Mouse (Mus musculus) adipocyte (in vitro differentiated cells): Measurements from ENCODE around the gene Kif21a.

Experiments
- DNase-seq: peaks from one replicate; pipeline ENCODE4 v3.0.0-alpha.2; 2016; ENCODE audit warnings: low spot score

Gene Kif21a

DNA sequence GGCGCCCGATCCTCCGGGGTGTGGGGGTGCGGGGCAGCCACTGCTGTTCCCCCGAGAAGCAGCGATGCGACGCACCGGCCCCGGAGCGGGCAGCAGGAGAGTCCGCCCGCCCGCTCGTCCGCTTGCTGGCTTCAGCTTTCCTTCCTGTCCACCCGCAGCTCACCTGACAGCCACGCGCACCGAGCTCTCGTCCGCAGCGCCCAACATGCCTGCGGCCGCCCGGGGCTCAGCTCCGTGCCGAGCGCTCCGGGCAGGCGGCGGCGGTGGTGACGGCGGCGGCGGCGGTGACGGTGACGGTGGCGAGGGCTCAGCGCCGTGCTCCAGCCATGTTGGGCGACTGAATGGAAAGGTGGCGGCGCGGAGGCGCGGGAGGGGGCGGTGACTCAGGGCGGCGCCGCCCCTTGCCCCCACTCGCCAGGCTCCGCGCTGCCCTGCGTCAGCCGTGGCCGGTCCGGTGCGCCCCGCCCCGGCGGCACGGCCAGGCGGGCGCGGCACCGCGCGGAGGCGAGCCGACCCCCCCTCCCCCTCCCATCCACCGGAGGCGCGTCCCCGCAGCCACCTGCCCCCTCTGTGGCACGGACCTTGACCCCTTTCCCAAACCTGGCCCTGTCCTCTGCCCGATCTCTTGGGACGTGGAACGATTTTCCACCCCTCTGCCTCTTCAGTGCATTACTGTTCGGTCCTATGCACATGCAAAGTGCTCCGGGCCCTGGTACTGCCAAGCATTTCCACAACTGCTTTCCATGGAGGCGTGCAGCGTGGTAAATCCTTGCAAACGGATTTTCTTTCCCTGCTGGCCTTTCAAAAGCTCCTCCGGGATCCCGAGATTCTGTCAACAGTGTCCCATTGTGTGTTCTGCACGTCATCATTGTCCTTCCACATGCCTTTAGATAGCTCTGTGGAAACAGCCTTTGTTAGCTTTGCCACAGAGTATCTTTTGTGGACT, at the start of gene Kif21a:
TSS of gene Kif21a (minus strand) at position 453 of the 946 bp plus-strand sequence.
- DNase-seq = peak; percentile 58

GRCm38 (mm10) chr15:91096606-91097005, 46.9 kb upstream of the Kif21a start:
- no peak for DNase-seq

DNA sequence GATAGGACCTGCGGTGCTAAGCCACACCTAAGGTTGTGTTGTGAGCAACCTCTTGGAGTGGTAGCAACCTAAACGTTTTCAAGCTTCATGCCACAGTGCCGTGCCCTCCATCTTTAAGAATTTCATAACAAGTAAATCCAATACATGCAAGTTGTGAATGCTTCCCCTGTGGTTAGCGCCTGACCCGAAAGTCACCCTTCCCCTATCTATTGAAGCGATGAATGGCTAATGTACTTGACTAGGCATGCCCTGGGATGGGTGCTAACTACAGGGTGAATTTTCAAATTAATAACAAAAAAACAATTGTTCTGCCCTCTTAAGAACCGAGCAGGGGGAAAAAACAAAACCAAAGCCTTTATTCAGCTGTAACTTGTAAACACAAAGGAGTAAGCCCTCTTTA, 39.7 kb upstream of the Kif21a start:
- no peak for DNase-seq

GRCm38 (mm10) chr15:91088071-91088470, 38.3 kb upstream of the Kif21a start:
- no peak for DNase-seq

DNA sequence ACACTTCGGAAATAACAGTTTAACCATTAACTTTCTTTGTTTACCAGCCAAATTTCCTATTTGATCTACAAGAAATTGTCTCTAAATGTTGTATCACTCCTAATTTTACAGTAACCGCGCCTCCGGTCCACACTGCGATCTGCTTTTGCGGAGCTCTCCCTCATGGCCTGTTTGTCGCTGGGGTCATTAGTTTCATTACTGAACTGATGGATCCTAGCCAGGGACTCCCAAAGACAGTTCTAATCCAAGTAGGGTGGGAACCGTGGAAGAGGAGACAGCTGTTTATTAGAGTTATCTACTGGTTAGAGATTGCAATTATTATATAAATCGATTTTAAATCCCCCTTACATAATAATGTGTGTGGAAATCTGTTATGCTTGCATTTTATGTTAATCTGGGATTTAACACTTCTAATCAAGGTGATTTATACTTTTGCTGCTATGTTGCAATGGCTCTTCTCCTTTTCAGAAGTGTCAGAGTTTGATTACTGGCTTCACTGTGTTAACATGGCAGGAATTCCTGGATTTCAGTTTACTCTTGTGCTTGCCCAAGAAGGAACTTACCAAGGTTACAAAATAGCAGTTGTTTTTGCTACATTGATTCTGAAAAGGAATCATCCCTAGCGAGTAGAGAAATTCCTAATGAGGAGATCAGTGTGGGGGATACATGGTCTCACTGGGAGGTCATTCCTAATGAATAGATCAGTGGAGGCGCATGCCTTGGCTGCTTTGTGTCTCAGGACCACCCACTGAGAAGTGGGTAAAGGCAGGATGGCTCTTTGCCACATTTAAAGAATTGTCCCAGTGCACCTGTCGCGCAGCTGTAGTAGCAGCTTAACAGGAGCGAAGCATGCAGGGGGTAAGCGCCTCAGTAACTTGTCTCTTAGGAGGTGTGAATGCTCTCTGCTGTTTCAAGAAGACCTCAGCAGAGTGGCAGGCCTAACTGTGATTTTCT, 28.0 kb upstream of the Kif21a start:
- no peak for DNase-seq

DNA sequence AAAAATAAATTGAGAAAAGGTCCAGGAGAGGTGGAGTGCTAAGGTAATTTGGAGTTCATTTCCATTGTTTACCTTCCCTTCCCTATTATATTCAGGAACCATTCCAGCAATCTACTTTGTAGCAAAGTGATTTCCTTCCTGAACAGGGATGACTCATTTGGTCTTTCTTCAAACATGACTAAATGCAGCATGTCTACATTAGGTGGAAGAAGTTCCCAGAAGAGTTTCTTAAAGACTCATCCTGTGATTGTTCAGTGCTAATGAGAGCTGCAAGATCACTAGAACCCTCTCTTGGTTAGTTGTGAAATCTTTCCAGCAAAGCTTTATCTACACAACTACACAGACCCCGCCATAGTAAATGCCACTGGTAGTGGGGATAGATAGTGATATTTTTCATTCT, 22.7 kb upstream of the Kif21a start:
- DNase-seq = no peak

DNA sequence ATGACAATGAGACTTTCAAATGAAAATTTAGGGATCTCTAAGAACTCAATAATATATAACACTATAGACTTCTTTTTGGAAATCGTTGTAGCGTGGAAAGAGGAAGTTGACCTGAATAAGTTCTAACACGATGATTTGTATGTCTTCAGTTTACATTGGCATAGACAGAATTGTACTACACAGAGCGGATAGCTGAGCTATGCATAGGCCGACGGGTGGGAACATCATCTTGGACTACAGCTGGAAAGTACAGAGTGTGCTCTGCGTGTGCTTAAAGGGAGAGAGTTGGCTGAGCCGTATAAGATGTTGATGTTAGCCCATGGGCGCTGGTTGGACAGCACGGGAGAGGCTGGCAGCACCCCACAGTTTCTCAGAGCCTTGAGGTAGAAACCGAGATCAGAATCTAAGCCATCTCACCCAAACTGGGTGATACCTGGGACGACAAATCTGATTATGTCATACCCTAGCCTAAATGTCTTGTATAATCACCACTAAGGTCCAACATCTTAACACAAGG, 14.6 kb upstream of the Kif21a start:
- no peak for DNase-seq

DNA sequence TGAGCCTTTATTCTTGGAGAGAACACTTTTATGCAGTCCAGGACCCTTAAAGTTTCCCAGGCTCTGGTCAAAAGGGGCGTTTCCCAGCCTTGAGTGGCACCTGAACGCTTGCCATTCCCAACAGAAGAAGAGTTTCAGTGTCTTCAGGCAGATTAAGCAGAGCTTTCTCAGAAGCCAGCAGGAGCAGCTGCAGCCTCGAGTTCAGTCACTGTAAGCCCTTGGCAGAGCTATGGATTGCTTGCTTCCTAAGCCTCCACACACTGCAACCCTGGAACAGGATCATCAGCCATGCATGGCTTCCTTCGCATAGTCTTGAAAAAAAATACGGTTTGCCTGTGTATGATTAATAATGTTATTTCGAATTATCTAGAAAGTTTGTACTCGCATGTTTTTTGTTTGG, 14.1 kb upstream of the Kif21a start:
- DNase-seq = no peak

- no peak for DNase-seq
These were observed 7.2 kb upstream of the Kif21a start for GRCm38 (mm10) chr15:91056866-91057342.

GRCm38 (mm10) chr15:91056176-91056865, 6.6 kb upstream of the Kif21a start:
- DNase-seq = no peak

DNA sequence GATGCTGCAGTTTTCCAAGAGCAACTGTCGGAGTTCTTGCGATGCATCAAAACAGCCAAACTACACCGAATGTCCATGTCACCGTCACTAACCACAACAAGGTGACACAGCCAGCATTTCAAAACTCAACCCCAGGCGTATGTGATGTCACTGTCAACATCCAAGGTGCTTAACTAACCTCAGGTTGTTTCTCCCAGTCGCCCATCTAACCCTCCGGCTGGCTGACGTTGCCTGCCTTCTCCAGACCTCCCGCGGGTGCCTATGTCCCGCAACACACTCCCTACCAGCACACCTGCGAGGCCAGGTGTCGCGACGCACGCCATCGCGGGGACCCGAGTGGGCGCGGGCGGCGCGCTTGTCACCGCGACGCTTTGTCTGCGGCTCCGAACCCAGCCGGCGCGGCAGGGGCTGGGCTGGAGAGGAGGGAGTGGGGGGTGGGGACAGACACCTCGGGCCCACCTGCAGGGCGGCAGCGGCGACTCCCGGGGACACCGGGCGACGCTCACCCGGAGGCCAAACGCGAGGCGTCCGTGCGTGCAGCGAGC, 725 bp downstream of the Kif21a start:
- DNase-seq = no peak

DNA sequence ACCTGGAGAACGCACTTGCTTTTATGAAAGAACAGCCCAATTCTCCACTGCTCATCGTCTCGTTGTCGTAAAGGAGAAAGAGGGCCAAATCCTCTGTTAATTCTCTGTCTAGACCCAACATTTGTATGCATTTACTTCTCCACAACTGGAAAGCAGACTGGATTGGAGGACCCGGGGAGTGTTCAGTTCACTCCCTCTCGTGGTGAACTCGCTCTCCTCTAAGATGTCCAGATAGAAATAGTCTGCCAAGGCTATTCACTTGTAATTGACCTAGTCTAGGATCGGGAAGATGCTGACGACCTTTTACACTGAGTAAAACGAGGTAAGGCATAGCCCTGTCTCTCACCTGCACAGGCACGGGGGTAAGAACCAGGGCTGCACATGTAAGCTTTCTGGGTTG, 2.1 kb downstream of the Kif21a start:
- no peak for DNase-seq

DNA sequence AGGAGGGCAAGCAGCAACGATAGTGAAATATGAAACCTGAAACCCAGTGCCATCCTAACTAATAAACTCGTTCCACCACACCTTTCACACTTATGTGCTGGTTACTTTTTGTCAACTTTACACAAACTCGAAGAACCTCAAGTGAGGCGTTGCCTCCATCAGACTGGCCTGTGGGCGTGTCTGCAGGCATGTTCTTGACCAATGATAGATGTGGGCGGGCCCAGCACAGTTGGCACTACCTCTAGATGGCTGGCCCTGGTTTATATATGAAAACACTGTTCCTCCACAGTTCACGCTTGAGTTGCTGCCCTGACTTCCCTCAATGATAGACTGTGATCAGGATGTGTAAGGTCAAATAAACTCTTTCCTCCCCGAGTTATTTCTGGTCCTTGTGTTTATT, 3.2 kb downstream of the Kif21a start:
- DNase-seq = no peak

DNA sequence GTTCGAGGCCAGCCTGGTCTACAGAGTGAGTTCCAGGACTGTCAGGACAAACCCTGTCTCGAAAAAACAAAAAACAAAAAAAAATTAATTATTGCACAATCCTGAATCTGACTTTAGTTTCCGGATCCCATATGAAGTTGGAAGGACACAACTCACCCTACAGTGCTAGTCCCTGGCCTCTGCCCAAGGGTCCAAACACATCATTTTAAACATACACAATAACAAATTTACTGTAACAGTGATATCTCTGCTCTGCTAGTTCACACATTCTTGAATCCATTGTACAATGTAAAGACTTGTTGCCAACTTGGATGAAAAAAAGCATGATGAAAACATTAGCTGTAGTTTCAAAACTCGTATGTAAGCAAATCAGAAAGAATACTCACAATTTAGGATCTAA, 6.5 kb downstream of the Kif21a start:
- DNase-seq = no peak

DNA sequence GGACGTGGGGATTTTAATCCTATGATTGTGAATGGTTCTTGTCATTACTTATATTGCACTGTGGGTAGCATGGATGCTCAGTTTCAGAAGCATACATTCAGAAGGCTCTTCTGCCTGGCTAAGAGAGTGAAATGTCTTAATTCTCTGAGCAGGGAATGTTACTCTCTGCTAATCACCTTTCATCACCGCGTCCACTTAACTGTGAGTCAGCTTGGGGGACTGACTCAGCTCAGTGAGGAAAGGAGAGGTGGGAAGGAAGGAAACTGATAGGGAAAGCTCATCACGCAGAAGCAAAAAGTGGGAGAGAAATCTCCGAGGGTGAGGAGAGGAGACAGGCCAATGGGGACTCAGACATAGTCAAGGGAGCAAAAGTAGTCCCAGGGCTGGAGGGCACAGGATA, 10.9 kb downstream of the Kif21a start:
- no peak for DNase-seq

- DNase-seq = no peak
These were observed 15.7 kb downstream of the Kif21a start for GRCm38 (mm10) chr15:91034090-91034489.

DNA sequence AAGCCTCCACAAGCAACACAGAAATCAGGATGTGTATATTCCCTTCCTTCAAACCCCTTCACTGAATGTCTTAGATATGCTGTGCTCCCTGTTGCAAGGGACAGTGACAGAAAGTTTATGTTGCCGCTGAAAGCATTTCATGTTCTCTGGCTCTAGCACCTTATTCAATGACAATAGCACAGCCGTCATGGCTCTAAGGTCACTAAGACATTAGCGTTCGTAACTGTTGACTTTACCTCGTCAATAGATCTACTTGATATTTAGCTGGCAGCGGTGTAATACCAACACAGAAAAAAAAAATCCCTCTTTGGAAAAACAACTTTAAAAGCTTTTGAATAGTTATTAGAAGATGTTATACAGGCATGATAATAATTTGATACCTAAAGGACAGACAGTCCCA, 16.2 kb downstream of the Kif21a start:
- DNase-seq = no peak

GRCm38 (mm10) chr15:91028962-91029361, 20.8 kb downstream of the Kif21a start:
- no peak for DNase-seq

DNA sequence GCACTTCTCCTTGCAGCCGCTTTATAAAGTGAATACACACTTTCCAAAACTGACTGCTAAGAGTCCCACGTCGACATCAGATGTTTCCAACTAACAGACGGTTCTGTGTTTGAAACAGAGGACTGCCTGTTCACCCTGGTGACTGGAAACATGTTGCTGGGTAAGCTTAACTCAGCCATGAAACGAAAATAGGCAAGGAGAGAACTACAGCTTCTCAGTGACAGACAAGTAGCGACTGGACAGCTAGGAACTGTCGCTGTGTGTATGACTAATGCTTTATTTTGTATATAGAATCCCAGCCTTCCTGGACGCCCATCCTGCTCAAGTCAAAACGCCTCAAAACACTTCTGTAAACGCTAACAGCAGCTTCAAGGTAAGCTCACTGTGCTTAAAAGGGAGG, 21.3 kb downstream of the Kif21a start:
- DNase-seq = no peak

DNA sequence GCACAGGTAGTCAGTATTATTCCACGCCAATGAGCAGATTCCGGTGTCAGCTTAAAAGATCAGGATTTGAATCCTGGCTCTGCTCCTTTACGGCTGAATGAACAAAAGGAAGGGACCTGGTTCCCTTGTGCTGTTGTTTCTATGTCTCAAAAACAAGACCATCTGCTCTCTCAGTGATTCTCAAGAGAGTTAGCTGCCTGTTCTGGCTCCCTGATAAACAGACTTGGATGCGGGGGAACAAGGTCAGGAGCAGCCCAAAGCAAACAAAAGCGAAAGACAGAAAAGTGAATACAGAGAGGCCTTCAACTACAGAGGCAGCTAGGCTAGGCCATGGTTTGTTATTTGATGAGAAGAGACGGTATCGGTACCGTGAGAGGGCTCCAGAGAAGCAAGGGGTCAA, 27.5 kb downstream of the Kif21a start:
- no peak for DNase-seq

DNA sequence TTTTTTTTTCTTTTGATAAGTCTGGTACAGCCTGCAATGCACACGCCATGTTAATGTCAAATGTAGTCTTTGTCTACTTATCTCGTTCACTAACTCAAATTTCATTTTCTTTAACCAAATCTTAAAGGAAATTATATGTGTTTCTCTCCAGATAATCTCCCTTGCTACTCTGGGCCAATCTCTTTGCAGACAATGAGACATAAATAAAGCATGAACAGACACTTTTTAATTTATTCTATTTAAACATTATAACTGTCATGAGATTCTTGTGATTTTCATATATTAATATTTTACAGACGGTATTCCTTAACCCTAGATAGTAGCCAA, 30.9 kb downstream of the Kif21a start:
- DNase-seq = no peak
